Mouse (Mus musculus) heart, postnatal 36 days (tissue): ENCODE results near the gene Fam117b. TPM values are rescaled to one million over a fixed set of nuclear protein-coding genes. Genes with fewer than 3 reads are reported as not detected.
A peak's percentile ranks its signal among the peaks of the same experiment; 100 is the strongest.

Experiments
- DNase-seq, 2 experiments: peaks; one replicate each; pipeline ENCODE4 v3.0.0; 2021 to 2022
- intact Hi-C: fragments of 180-260 bp; cut with DNase I; formaldehyde crosslinking; loops from one replicate; pipeline ENCODE4 v1.15.1; 2025
- total RNA-seq, 2 experiments: library from RNA; stranded (reverse); gene quantifications; 2 replicates each; pipeline ENCODE4 v1.2.3; 2021

Gene Fam117b
- total RNA-seq, 2 experiments from 2014 or later = 14.3 to 19.3 TPM

GRCm38 (mm10) chr1:59959941-59960340 lies 47.1 kb downstream of the Fam117b start:
- intact Hi-C loops = loop anchor here (10.0 kb wide), 1 partner anchor 255 kb away; no protein-coding TSS in a partner anchor
- no peak for DNase-seq

GRCm38 (mm10) chr1:59966171-59966785 lies 53.5 kb downstream of the Fam117b start:
- no peak for DNase-seq
- intact Hi-C loops = loop anchor here (10.0 kb wide), 1 partner anchor 261 kb away; no protein-coding TSS in a partner anchor

GRCm38 (mm10) chr1:59967291-59967690 lies 54.5 kb downstream of the Fam117b start:
- intact Hi-C loops = loop anchor here (1.0 to 10.0 kb wide), 2 partner anchors 84 to 262 kb away; no protein-coding TSS in a partner anchor

GRCm38 (mm10) chr1:59986626-59987025 lies 73.8 kb downstream of the Fam117b start:
- intact Hi-C loops = no loop called here

More at GRCm38 (mm10) chr1:59967291-59967690, 54.5 kb downstream of the Fam117b start:
- peak; percentile 25 to 37 for DNase-seq

GRCm38 (mm10) chr1:59987399-59988040 lies 74.7 kb downstream of the Fam117b start:
- DNase-seq = no peak
- intact Hi-C loops = no loop called here

More at GRCm38 (mm10) chr1:59986626-59987025, 73.8 kb downstream of the Fam117b start:
- DNase-seq = no peak

GRCm38 (mm10) chr1:59995646-59996045 lies 82.8 kb downstream of the Fam117b start:
- DNase-seq = no peak
- intact Hi-C loops = no loop called here

GRCm38 (mm10) chr1:59997352-59997751 lies 84.5 kb downstream of the Fam117b start:
- no peak for DNase-seq
- intact Hi-C loops = no loop called here

- peak in 1 of 2 experiments; percentile 18 for DNase-seq
- intact Hi-C loops = loop anchor here (1.0 kb wide), 2 partner anchors 117 to 300 kb away; no protein-coding TSS in a partner anchor
Measured at GRCm38 (mm10) chr1:60000319-60000718, 87.5 kb downstream of the Fam117b start.

- intact Hi-C loops = no loop called here
Measured at GRCm38 (mm10) chr1:60007337-60007736, 94.5 kb downstream of the Fam117b start.

GRCm38 (mm10) chr1:60008743-60009142 lies 95.9 kb downstream of the Fam117b start:
- DNase-seq = peak in 1 of 2 experiments; percentile 26
- intact Hi-C loops = no loop called here

More at GRCm38 (mm10) chr1:60007337-60007736, 94.5 kb downstream of the Fam117b start:
- no peak for DNase-seq

- intact Hi-C loops = no loop called here
- DNase-seq = no peak
Measured at GRCm38 (mm10) chr1:60013779-60014178, 101.0 kb downstream of the Fam117b start.

GRCm38 (mm10) chr1:60015511-60015910 lies 102.7 kb downstream of the Fam117b start:
- intact Hi-C loops = no loop called here
- DNase-seq = no peak

GRCm38 (mm10) chr1:60016136-60016611 lies 103.4 kb downstream of the Fam117b start:
- DNase-seq = peak; percentile 16 to 47

GRCm38 (mm10) chr1:60017031-60017469 lies 104.2 kb downstream of the Fam117b start:
- DNase-seq = no peak
- intact Hi-C loops = no loop called here

More at GRCm38 (mm10) chr1:60016136-60016611, 103.4 kb downstream of the Fam117b start:
- intact Hi-C loops = no loop called here

Other genes starting within 250 kb of the Fam117b start
- 10 to 100 TPM; 60.7 to 62.3 TPM for gene Sumo1, start 242.2 kb upstream of the Fam117b start, total RNA-seq
- gene Nop58, start 228.0 kb upstream of the Fam117b start, total RNA-seq = 10 to 100 TPM; 24.0 to 32.1 TPM
- 10 to 100 TPM; 46.1 to 46.3 TPM for gene Bmpr2, start 149.6 kb upstream of the Fam117b start, total RNA-seq
- under 1 TPM; 0.46 to 0.56 TPM for gene Ica1l, start 130.2 kb downstream of the Fam117b start, total RNA-seq
- 1 to 10 TPM; 6.0 to 8.4 TPM for gene Carf, start 185.2 kb downstream of the Fam117b start, total RNA-seq
- 10 to 100 TPM; 10.6 to 12.1 TPM for gene Wdr12, start 185.6 kb downstream of the Fam117b start, total RNA-seq